Mouse (Mus musculus): ENCODE measurements around the gene Sema3a. TPM values are rescaled to one million over a fixed set of nuclear protein-coding genes. Genes with fewer than 3 reads are reported as not detected.

The Sema3a gene
- total RNA-seq, 1 experiment, result 0.62 TPM

DNA sequence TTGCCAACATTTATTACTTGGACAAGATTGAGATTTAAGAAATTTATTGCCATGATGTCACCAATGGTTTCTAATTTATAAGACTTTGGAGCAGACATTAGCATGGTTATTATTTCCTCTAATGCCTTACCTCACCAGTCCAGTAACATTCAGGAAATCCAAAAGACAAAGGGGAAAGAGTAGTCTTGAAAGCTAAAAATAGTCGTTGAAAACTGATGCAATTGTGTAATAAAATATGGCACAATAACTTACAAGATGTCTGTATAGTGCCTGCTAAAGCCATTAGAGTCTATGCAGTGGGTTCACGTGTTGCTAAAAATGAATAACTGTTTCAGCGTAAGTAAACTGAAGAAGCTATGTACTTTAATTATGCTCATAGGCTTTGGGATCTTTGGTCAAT lies 383.9 kb downstream of the Sema3a start:
- H3K27ac ChIP-seq (ENCODE audit: insufficient read depth, low read depth, low read length, poor library complexity, severe bottlenecking), result no peak overlapping the region
- no peak overlapping the region for H3K9ac ChIP-seq (ENCODE audit: insufficient read depth, low read depth, low read length, poor library complexity, severe bottlenecking)
- no peak for TF ChIP-seq ZNF384 (IDR thresholded peaks at IDR 0.05; ENCODE audit: low read depth, low read length)
- no peak for TF ChIP-seq HCFC1 (IDR thresholded peaks at IDR 0.05; ENCODE audit: borderline replicate concordance, insufficient read depth, low read length)
- H3K4me3 ChIP-seq (ENCODE audit: insufficient read depth in 1 of 2, low read depth in 1 of 2, low read length in 2 of 2, poor library complexity in 1 of 2, severe bottlenecking in 1 of 2), result no peak overlapping the region
- no peaks in the 10 kb centered on the region for H3K4me1 ChIP-seq (ENCODE audit: control insufficient read depth in 2 of 2, insufficient read depth in 2 of 2, low read length in 2 of 2, poor library complexity in 1 of 2)
- no peak for DNase-seq (ENCODE audit: low read depth, low spot score)
- in situ Hi-C loops (cut with MboI; ENCODE audit: low sequenced_read_pairs in 2 of 2, unreplicated experiment in 2 of 2), result no loop called here
- H3K36me3 ChIP-seq (ENCODE audit: control insufficient read depth, insufficient read depth, low read length, poor library complexity, severe bottlenecking), result no peaks in the 10 kb centered on the region
- H3K9me3 ChIP-seq (ENCODE audit: control insufficient read depth, insufficient read depth, low read depth, low read length), result no peaks in the 10 kb centered on the region

DNA sequence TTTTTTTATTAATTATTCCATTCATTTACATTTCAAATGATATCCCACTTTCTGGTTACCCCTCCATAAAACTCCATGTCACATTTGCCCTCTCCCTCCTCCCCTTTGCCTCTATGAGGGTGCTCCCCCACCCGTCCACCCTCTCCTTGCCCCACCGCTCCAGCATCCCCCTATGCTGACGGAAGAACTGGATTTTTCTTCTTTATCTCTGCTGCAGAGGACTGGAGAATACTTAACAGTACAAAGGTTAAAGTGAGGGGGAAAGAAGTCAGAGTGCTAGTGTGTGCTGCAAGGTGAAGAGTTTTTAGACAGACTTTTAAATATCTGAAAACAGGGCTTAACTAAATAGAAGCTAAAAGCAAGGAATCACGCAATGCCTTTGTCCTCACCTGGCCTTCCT lies 391.8 kb downstream of the Sema3a start:
- Histone ChIP-seq H3K9ac (ENCODE audit: insufficient read depth, low read depth, low read length, poor library complexity, severe bottlenecking) (no peak overlapping the region), H3K9me3 (ENCODE audit: control insufficient read depth, insufficient read depth, low read depth, low read length) (no peaks in the 10 kb centered on the region), H3K27ac (ENCODE audit: insufficient read depth, low read depth, low read length, poor library complexity, severe bottlenecking) (no peak overlapping the region), H3K4me3 (ENCODE audit: insufficient read depth in 1 of 2, low read depth in 1 of 2, low read length in 2 of 2, poor library complexity in 1 of 2, severe bottlenecking in 1 of 2) (no peak overlapping the region), H3K4me1 (ENCODE audit: control insufficient read depth in 2 of 2, insufficient read depth in 2 of 2, low read length in 2 of 2, poor library complexity in 1 of 2) (no peaks in the 10 kb centered on the region), H3K36me3 (ENCODE audit: control insufficient read depth, insufficient read depth, low read length, poor library complexity, severe bottlenecking) (no peaks in the 10 kb centered on the region)
- DNase-seq (ENCODE audit: low read depth, low spot score), result no peak
- in situ Hi-C loops (cut with MboI; ENCODE audit: low sequenced_read_pairs in 2 of 2, unreplicated experiment in 2 of 2), result no loop called here
- TF ChIP-seq ZC3H11A (IDR thresholded peaks at IDR 0.05; ENCODE audit: borderline replicate concordance, low read depth, low read length) (no peak), ZNF384 (IDR thresholded peaks at IDR 0.05; ENCODE audit: low read depth, low read length) (no peak), CHD2 (IDR thresholded peaks at IDR 0.05; ENCODE audit: low read depth, low read length) (no peak), MAFK (IDR thresholded peaks at IDR 0.05; ENCODE audit: insufficient read depth, low read depth, low read length) (no peak), HCFC1 (IDR thresholded peaks at IDR 0.05; ENCODE audit: borderline replicate concordance, insufficient read depth, low read length) (no peak)

- DNase-seq (ENCODE audit: low read depth, low spot score), result no peak
- H3K9me3 ChIP-seq (ENCODE audit: control insufficient read depth, insufficient read depth, low read depth, low read length), result no peaks in the 10 kb centered on the region
- TF ChIP-seq ZC3H11A (IDR thresholded peaks at IDR 0.05; ENCODE audit: borderline replicate concordance, low read depth, low read length) (no peak), CHD2 (IDR thresholded peaks at IDR 0.05; ENCODE audit: low read depth, low read length) (no peak), MAFK (IDR thresholded peaks at IDR 0.05; ENCODE audit: insufficient read depth, low read depth, low read length) (no peak), ZNF384 (IDR thresholded peaks at IDR 0.05; ENCODE audit: low read depth, low read length) (no peak), HCFC1 (IDR thresholded peaks at IDR 0.05; ENCODE audit: borderline replicate concordance, insufficient read depth, low read length) (no peak)
- no peaks in the 10 kb centered on the region for H3K36me3 ChIP-seq (ENCODE audit: control insufficient read depth, insufficient read depth, low read length, poor library complexity, severe bottlenecking)
- in situ Hi-C loops (cut with MboI; ENCODE audit: low sequenced_read_pairs in 2 of 2, unreplicated experiment in 2 of 2), result no loop called here
- no peak overlapping the region for H3K9ac ChIP-seq (ENCODE audit: insufficient read depth, low read depth, low read length, poor library complexity, severe bottlenecking)
- H3K4me1 ChIP-seq (ENCODE audit: control insufficient read depth in 2 of 2, insufficient read depth in 2 of 2, low read length in 2 of 2, poor library complexity in 1 of 2), result no peaks in the 10 kb centered on the region
- H3K4me3 ChIP-seq (ENCODE audit: insufficient read depth in 1 of 2, low read depth in 1 of 2, low read length in 2 of 2, poor library complexity in 1 of 2, severe bottlenecking in 1 of 2), result no peak overlapping the region
- H3K27ac ChIP-seq (ENCODE audit: insufficient read depth, low read depth, low read length, poor library complexity, severe bottlenecking), result no peak overlapping the region
These were observed 400.4 kb downstream of the Sema3a start for GRCm38 (mm10) chr5:13525597-13525996.

DNA sequence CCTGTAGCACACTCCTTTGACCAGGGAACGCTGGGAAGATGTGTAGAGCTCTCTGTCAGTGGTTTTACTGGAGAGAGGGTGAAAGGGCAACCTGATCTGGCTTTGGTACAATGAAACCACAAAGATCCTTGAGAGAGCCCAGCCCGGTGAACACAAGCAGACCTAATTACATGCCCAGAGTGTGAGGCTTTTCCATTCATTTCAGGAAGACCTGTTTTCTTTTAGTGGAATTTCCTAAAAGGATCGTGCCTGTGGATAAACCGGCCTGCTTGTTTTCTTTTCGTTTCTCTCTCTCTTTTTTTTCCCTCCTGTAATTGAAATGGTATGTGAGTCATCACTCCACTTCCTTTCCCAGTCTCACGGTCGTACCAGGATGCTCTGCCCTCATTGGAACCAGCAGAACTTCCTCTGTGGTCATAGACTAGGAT lies 401.8 kb downstream of the Sema3a start:
- DNase-seq (ENCODE audit: low read depth, low spot score), result no peak
- Histone ChIP-seq H3K4me1 (ENCODE audit: control insufficient read depth in 2 of 2, insufficient read depth in 2 of 2, low read length in 2 of 2, poor library complexity in 1 of 2) (no peaks in the 10 kb centered on the region), H3K9ac (ENCODE audit: insufficient read depth, low read depth, low read length, poor library complexity, severe bottlenecking) (no peak overlapping the region), H3K36me3 (ENCODE audit: control insufficient read depth, insufficient read depth, low read length, poor library complexity, severe bottlenecking) (no peaks in the 10 kb centered on the region), H3K9me3 (ENCODE audit: control insufficient read depth, insufficient read depth, low read depth, low read length) (no peaks in the 10 kb centered on the region), H3K27ac (ENCODE audit: insufficient read depth, low read depth, low read length, poor library complexity, severe bottlenecking) (no peak overlapping the region), H3K4me3 (ENCODE audit: insufficient read depth in 1 of 2, low read depth in 1 of 2, low read length in 2 of 2, poor library complexity in 1 of 2, severe bottlenecking in 1 of 2) (no peak overlapping the region)
- in situ Hi-C loops (cut with MboI; ENCODE audit: low sequenced_read_pairs in 2 of 2, unreplicated experiment in 2 of 2), result no loop called here
- TF ChIP-seq MAFK (IDR thresholded peaks at IDR 0.05; ENCODE audit: insufficient read depth, low read depth, low read length) (no peak), ZNF384 (IDR thresholded peaks at IDR 0.05; ENCODE audit: low read depth, low read length) (no peak), HCFC1 (IDR thresholded peaks at IDR 0.05; ENCODE audit: borderline replicate concordance, insufficient read depth, low read length) (no peak), CHD2 (IDR thresholded peaks at IDR 0.05; ENCODE audit: low read depth, low read length) (no peak), ZC3H11A (IDR thresholded peaks at IDR 0.05; ENCODE audit: borderline replicate concordance, low read depth, low read length) (no peak)

DNA sequence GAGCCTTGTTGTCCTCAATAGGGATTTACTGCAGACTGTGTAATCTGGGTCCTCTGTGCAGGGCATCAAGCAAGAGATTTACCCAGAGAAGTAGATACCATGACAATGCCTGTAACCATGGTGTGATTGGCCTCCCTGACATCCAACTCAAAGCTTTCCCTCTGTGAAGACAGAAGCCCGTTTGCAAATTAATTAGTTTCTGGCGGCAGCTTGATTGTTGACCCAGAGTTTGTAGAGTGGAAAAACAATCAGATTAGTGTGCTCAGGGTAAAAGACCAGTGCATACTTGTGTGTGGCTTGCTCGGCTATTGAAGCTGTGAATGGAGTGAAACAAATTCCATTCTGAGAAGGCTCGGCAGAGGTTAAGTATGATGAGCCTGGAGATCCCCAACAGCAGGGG lies 404.0 kb downstream of the Sema3a start:
- no peaks in the 10 kb centered on the region for H3K9me3 ChIP-seq (ENCODE audit: control insufficient read depth, insufficient read depth, low read depth, low read length)
- in situ Hi-C loops (cut with MboI; ENCODE audit: low sequenced_read_pairs in 2 of 2, unreplicated experiment in 2 of 2), result no loop called here
- H3K9ac ChIP-seq (ENCODE audit: insufficient read depth, low read depth, low read length, poor library complexity, severe bottlenecking), result no peak overlapping the region
- H3K27ac ChIP-seq (ENCODE audit: insufficient read depth, low read depth, low read length, poor library complexity, severe bottlenecking), result no peak overlapping the region
- no peak for DNase-seq (ENCODE audit: low read depth, low spot score)
- no peaks in the 10 kb centered on the region for H3K4me1 ChIP-seq (ENCODE audit: control insufficient read depth in 2 of 2, insufficient read depth in 2 of 2, low read length in 2 of 2, poor library complexity in 1 of 2)
- no peak for TF ChIP-seq ZNF384 (IDR thresholded peaks at IDR 0.05; ENCODE audit: low read depth, low read length)
- H3K36me3 ChIP-seq (ENCODE audit: control insufficient read depth, insufficient read depth, low read length, poor library complexity, severe bottlenecking), result no peaks in the 10 kb centered on the region
- H3K4me3 ChIP-seq (ENCODE audit: insufficient read depth in 1 of 2, low read depth in 1 of 2, low read length in 2 of 2, poor library complexity in 1 of 2, severe bottlenecking in 1 of 2), result no peak overlapping the region

All from ES-E14 (cell line).